Mouse (Mus musculus) cerebellum, adult 2 months (tissue): ENCODE data around the gene Ecm2.

Experiments
- CTCF ChIP-seq: fragments of 200-500 bp; IDR thresholded peaks from 2 replicates; pipeline ENCODE4 v1.5.1; 2011; ENCODE audit warnings: low read depth, mild to moderate bottlenecking, control low read depth, low read length, moderate library complexity, borderline replicate concordance; ENCODE audit not compliant: insufficient read depth
- POLR2A ChIP-seq: fragments of 200-500 bp; IDR thresholded peaks from 2 replicates; pipeline ENCODE4 v1.6.1; 2011; ENCODE audit warnings: low read length, control low read depth, borderline replicate concordance; ENCODE audit not compliant: insufficient read depth

DNA sequence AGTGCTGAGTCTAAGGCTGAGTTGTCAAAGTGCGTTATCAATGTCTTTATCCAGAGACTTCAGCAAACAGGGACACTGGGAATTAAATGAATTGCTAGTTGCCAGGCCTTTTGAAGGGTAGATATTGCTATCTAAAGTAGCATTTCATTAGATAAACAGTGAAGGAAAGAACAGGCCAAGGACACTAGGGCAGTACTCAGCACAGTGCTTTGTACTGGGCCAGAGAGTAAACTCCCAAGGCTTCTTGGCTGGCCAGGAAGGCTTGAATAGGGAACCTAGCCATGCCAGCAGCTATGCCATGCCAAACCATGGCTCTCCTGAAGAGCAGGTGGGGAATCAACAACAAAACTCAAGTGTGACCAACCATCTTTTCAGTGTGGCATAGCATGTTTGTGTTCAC is 32.3 kb downstream of the Ecm2 start:
- no peak for TF ChIP-seq CTCF
- no peak for TF ChIP-seq POLR2A
